ENCODE assay signal across 13 mouse cellular contexts in genomic region chr1:191911067-191911668, GRCm38 (mm10). TPM values are rescaled to one million over a fixed set of nuclear protein-coding genes. Genes with fewer than 3 reads are reported as not detected.
DNase-seq lines count a peak whose midpoint lies in the region; ATAC-seq and TF ChIP-seq lines count a peak whose summit lies in the region.
"Had no signal": no experiment of that assay in that cellular context is flagged by ENCODE, and none has a peak within 500 bp of the region (broad histone marks: within the 10 kb centered on the region; RNA-seq: fewer than 3 reads in every experiment).

No protein-coding gene starts in this region.

- H3K36me3 ChIP-seq in embryonic facial prominence, embryonic 13.5 days = peaks cover 22% of the 10 kb centered on the region
- H3K36me3 ChIP-seq in embryonic facial prominence, embryonic 10.5 days (replicated peaks) = peaks cover 31% of the 10 kb centered on the region
- H3K36me3 ChIP-seq in kidney, postnatal 0 days (ENCODE audit: insufficient read depth, low read length) = peaks cover 14% of the 10 kb centered on the region; the same call in 1 of the 2 replicates

- no peak for TF ChIP-seq CTCF in kidney, postnatal 0 days (IDR thresholded peaks at IDR 0.05; ENCODE audit: low read depth)

- H3K27ac ChIP-seq in embryonic facial prominence, embryonic 13.5 days = no peak overlapping the region
- H3K27ac ChIP-seq in embryonic facial prominence, embryonic 10.5 days (replicated peaks) = no peak overlapping the region
- no peak overlapping the region for H3K27ac ChIP-seq in kidney, postnatal 0 days
- H3K27ac ChIP-seq: limb, embryonic 12.5 days had no signal

- no peaks in the 10 kb centered on the region for H3K9me3 ChIP-seq in embryonic facial prominence, embryonic 13.5 days
- H3K9me3 ChIP-seq in embryonic facial prominence, embryonic 10.5 days = no peaks in the 10 kb centered on the region
- no peaks in the 10 kb centered on the region for H3K9me3 ChIP-seq in kidney, postnatal 0 days (replicated peaks; ENCODE audit: low read length)
- H3K9me3 ChIP-seq: limb, embryonic 12.5 days had no signal

- peak overlapping the region; percentile 11; the same call in 1 of the 2 replicates for H3K4me2 ChIP-seq in embryonic facial prominence, embryonic 13.5 days
- no peak overlapping the region for H3K4me2 ChIP-seq in kidney, postnatal 0 days (ENCODE audit: low read length)
- H3K4me2 ChIP-seq: limb, embryonic 12.5 days had no signal

- H3K9ac ChIP-seq in embryonic facial prominence, embryonic 13.5 days = no peak overlapping the region
- no peak overlapping the region for H3K9ac ChIP-seq in kidney, postnatal 0 days (ENCODE audit: low read depth, low read length)
- H3K9ac ChIP-seq: forebrain, postnatal 0 days; limb, embryonic 12.5 days had no signal

- DNase-seq in embryonic facial prominence, embryonic 10.5 days (ENCODE audit: low spot score) = no peak
- peak; percentile 35 for DNase-seq in kidney, postnatal 0 days (ENCODE audit: low spot score)
- DNase-seq in kidney, adult 11 months = no peak
- peak; percentile 63 for DNase-seq in c-Kit-positive CD71-positive TER-119-negative erythroid progenitor cells, embryonic 14.5 days (ENCODE audit: low read depth)
- DNase-seq in natural killer cell, adult 2 months (ENCODE audit: low spot score in 2 of 2) = no peak
- no peak for DNase-seq in right cerebral cortex, postnatal 36 days (ENCODE audit: low spot score in 2 of 2)
- DNase-seq: cerebellum, adult 9-10 months; forebrain, postnatal 0 days; thymus, postnatal 36 days had no signal

- ATAC-seq in embryonic facial prominence, embryonic 13.5 days (ENCODE audit: insufficient number of reproducible peaks, insufficient read depth, low FRiP score, low TSS enrichment, low read depth) = no peak
- ATAC-seq in kidney, postnatal 0 days (replicated peaks; ENCODE audit: low FRiP score, low read depth) = no peak
- 0 out of 2 replicates have a peak, but pooled peaks have one; percentile 14 for ATAC-seq in megakaryocyte progenitor cell, adult 5-6 weeks (replicated peaks; ENCODE audit: poor library complexity)
- ATAC-seq: forebrain, postnatal 0 days; inflammation-experienced regulatory T-cells, adult 6 months had no signal

- H3K4me1 ChIP-seq in embryonic facial prominence, embryonic 13.5 days = peaks cover 38% of the 10 kb centered on the region
- H3K4me1 ChIP-seq in embryonic facial prominence, embryonic 10.5 days = peaks cover 33% of the 10 kb centered on the region
- H3K4me1 ChIP-seq in kidney, postnatal 0 days (replicated peaks; ENCODE audit: insufficient read depth, low read length) = peaks cover 25% of the 10 kb centered on the region

- H3K27me3 ChIP-seq in embryonic facial prominence, embryonic 13.5 days = no peaks in the 10 kb centered on the region
- no peaks in the 10 kb centered on the region for H3K27me3 ChIP-seq in embryonic facial prominence, embryonic 10.5 days (replicated peaks; ENCODE audit: low read depth, poor library complexity, severe bottlenecking)
- H3K27me3 ChIP-seq in kidney, postnatal 0 days (ENCODE audit: insufficient read depth, low read length) = no peaks in the 10 kb centered on the region
- H3K27me3 ChIP-seq: limb, embryonic 12.5 days had no signal

- no peak overlapping the region for H3K4me3 ChIP-seq in embryonic facial prominence, embryonic 13.5 days
- no peak overlapping the region for H3K4me3 ChIP-seq in embryonic facial prominence, embryonic 10.5 days
- no peak overlapping the region for H3K4me3 ChIP-seq in kidney, postnatal 0 days (replicated peaks; ENCODE audit: low read depth, low read length)
- H3K4me3 ChIP-seq: limb, embryonic 12.5 days had no signal

- WGBS in embryonic facial prominence, embryonic 13.5 days = 80% methylated on average over 3 of the region's 3 CpGs
- WGBS in embryonic facial prominence, embryonic 10.5 days = 88% methylated on average over 3 of the region's 3 CpGs
- 62% methylated on average over 3 of the region's 3 CpGs for WGBS in kidney, postnatal 0 days

RNA-seq across cellular contexts. Expression of gene Slc30a1, which starts 4.6 kb away (rescaled TPM):
- 1.7 and 2.0 TPM in 2 replicates for polyA plus RNA-seq in embryonic facial prominence, embryonic 13.5 days (2015; fragmentation: Nextera tagmentation; extraction: Ambion mirVana)
- polyA plus RNA-seq in embryonic facial prominence, embryonic 10.5 days (2016; fragmentation: Nextera tagmentation; extraction: Ambion mirVana) = 1.5 and 1.8 TPM in 2 replicates
- polyA plus RNA-seq in kidney, postnatal 0 days (2015; fragmentation: Nextera tagmentation; extraction: Ambion mirVana) = 5.6 TPM in 2 replicates
- total RNA-seq in megakaryocyte progenitor cell, adult 5-6 weeks (2015) = 4.7 TPM in 2 replicates
- 5.3 and 5.6 TPM in 2 replicates for total RNA-seq in megakaryocyte progenitor cell, adult 5-6 weeks (2017)

Comparison
In these comparisons a context has a peak if more than half of its experiments do, and no peak if none do; other contexts are left out.
1. DNase-seq: peak in kidney, postnatal 0 days (single experiment) and c-Kit-positive CD71-positive TER-119-negative erythroid progenitor cells, embryonic 14.5 days (single experiment); none in embryonic facial prominence, embryonic 10.5 days (single experiment), kidney, adult 11 months (single experiment), natural killer cell, adult 2 months (0 of 2) and right cerebral cortex, postnatal 36 days (0 of 2).